Mouse (Mus musculus) forebrain, embryonic 12.5 days (tissue): ENCODE measurements around the gene Ext2. TPM values are rescaled to one million over a fixed set of nuclear protein-coding genes. Genes with fewer than 3 reads are reported as not detected.

Experiments
- ATAC-seq: fragments of 200-750 bp; cut with Nextera tagmentation; 2 replicates; pipeline ENCODE4 v1.8.0; 2017; ENCODE audit warnings: moderate TSS enrichment; ENCODE audit not compliant: low FRiP score
- H3K27ac ChIP-seq: fragments of 300-500 bp; sonication (generic); 2 replicates; pipeline ENCODE4 v1.5.1; 2016; ENCODE audit warnings: mild to moderate bottlenecking
- H3K27me3 ChIP-seq: fragments of 300-500 bp; sonication (generic); 2 replicates; pipeline ENCODE4 v1.6.1; 2016; ENCODE audit warnings: mild to moderate bottlenecking
- H3K36me3 ChIP-seq: fragments of 300-500 bp; sonication (generic); replicated peaks from 2 replicates; pipeline ENCODE4 v1.6.1; 2016; ENCODE audit warnings: mild to moderate bottlenecking
- H3K4me1 ChIP-seq: fragments of 300-500 bp; sonication (generic); 2 replicates; pipeline ENCODE4 v1.6.1; 2016
- H3K4me2 ChIP-seq: fragments of 300-500 bp; sonication (generic); 2 replicates; pipeline ENCODE4 v1.6.1; 2016; ENCODE audit warnings: mild to moderate bottlenecking, moderate library complexity
- H3K4me3 ChIP-seq: fragments of 300-500 bp; sonication (generic); replicated peaks from 2 replicates; pipeline ENCODE4 v1.5.1; 2016; ENCODE audit warnings: mild to moderate bottlenecking
- H3K9ac ChIP-seq: fragments of 300-500 bp; sonication (generic); 2 replicates; pipeline ENCODE4 v1.6.1; 2016; ENCODE audit warnings: mild to moderate bottlenecking
- H3K9me3 ChIP-seq: fragments of 300-500 bp; sonication (generic); 2 replicates; pipeline ENCODE4 v1.6.1; 2016
- WGBS: fragments of 180-500 bp; shearing (Covaris S2); methylation state at CpG from one replicate; pipeline ENCODE4 v1.1.7; 2016; 5-methylcytosine and 5-hydroxymethylcytosine counted together
- polyA plus RNA-seq: library from polyadenylated mRNA; unstranded; fragments of >200 nt; fragmentation: Nextera tagmentation; extraction: Ambion mirVana; gene quantifications from 2 replicates; pipeline ENCODE4 v1.2.1, GENCODE M21; 2016

Gene Ext2
- polyA plus RNA-seq, 1 experiment from 2014 or later, result 69.2 TPM

- no peaks in the 10 kb centered on the region for H3K27me3 ChIP-seq
- H3K4me1 ChIP-seq, result no peaks in the 10 kb centered on the region
- H3K9me3 ChIP-seq, result no peaks in the 10 kb centered on the region
- H3K27ac ChIP-seq, result no peak overlapping the region
- no peak overlapping the region for H3K9ac ChIP-seq
- H3K4me3 ChIP-seq, result no peak overlapping the region
- H3K4me2 ChIP-seq, result no peak overlapping the region
- ATAC-seq, result no peak
- H3K36me3 ChIP-seq, result no peaks in the 10 kb centered on the region
- WGBS, result 82% methylated on average over 3 of the region's 3 CpGs
These were observed 110.9 kb downstream of the Ext2 start for GRCm38 (mm10) chr2:93711460-93711859.

GRCm38 (mm10) chr2:93709696-93710095, 112.7 kb downstream of the Ext2 start:
- no peak overlapping the region for H3K27ac ChIP-seq
- H3K4me3 ChIP-seq, result no peak overlapping the region
- H3K4me1 ChIP-seq, result no peaks in the 10 kb centered on the region
- H3K27me3 ChIP-seq, result no peaks in the 10 kb centered on the region
- H3K9me3 ChIP-seq, result no peaks in the 10 kb centered on the region
- ATAC-seq, result no peak
- WGBS, result 86% methylated on average over 3 of the region's 3 CpGs
- no peaks in the 10 kb centered on the region for H3K36me3 ChIP-seq
- H3K4me2 ChIP-seq, result no peak overlapping the region
- no peak overlapping the region for H3K9ac ChIP-seq

GRCm38 (mm10) chr2:93709241-93709640, 113.1 kb downstream of the Ext2 start:
- WGBS, result 93% methylated on average over 6 of the region's 6 CpGs

GRCm38 (mm10) chr2:93706825-93707224, 115.5 kb downstream of the Ext2 start:
- 93% methylated on average over 3 of the region's 3 CpGs for WGBS
- Histone ChIP-seq H3K27me3 (no peaks in the 10 kb centered on the region), H3K4me1 (no peaks in the 10 kb centered on the region), H3K36me3 (peaks cover 17% of the 10 kb centered on the region; the same call in 1 of the 2 replicates), H3K9me3 (no peaks in the 10 kb centered on the region), H3K9ac (no peak overlapping the region), H3K4me2 (no peak overlapping the region), H3K4me3 (no peak overlapping the region), H3K27ac (no peak overlapping the region)
- ATAC-seq, result no peak

More at GRCm38 (mm10) chr2:93709241-93709640, 113.1 kb downstream of the Ext2 start:
- Histone ChIP-seq H3K9ac (no peak overlapping the region), H3K36me3 (no peaks in the 10 kb centered on the region), H3K4me2 (no peak overlapping the region), H3K9me3 (no peaks in the 10 kb centered on the region), H3K27ac (no peak overlapping the region), H3K4me1 (no peaks in the 10 kb centered on the region), H3K27me3 (no peaks in the 10 kb centered on the region), H3K4me3 (no peak overlapping the region)
- ATAC-seq, result no peak

GRCm38 (mm10) chr2:93706407-93706806, 116.0 kb downstream of the Ext2 start:
- Histone ChIP-seq H3K9ac (no peak overlapping the region), H3K27ac (no peak overlapping the region), H3K4me1 (no peaks in the 10 kb centered on the region), H3K4me2 (no peak overlapping the region), H3K9me3 (no peaks in the 10 kb centered on the region), H3K36me3 (peaks cover 17% of the 10 kb centered on the region; the same call in 1 of the 2 replicates), H3K27me3 (no peaks in the 10 kb centered on the region), H3K4me3 (no peak overlapping the region)
- no peak for ATAC-seq
- 90% methylated on average over 2 of the region's 2 CpGs for WGBS

- no peak overlapping the region for H3K4me2 ChIP-seq
- 89% methylated on average over 4 of the region's 4 CpGs for WGBS
- H3K4me3 ChIP-seq, result no peak overlapping the region
These were observed 118.2 kb downstream of the Ext2 start for GRCm38 (mm10) chr2:93704195-93704594.

GRCm38 (mm10) chr2:93702936-93703926, 119.1 kb downstream of the Ext2 start:
- 89% methylated on average over 19 of the region's 19 CpGs for WGBS
- H3K4me3 ChIP-seq, result no peak overlapping the region
- no peak for ATAC-seq
- H3K27me3 ChIP-seq, result no peaks in the 10 kb centered on the region
- H3K36me3 ChIP-seq, result peaks cover 17% of the 10 kb centered on the region; the same call in 1 of the 2 replicates
- no peak overlapping the region for H3K9ac ChIP-seq
- H3K4me1 ChIP-seq, result no peaks in the 10 kb centered on the region
- H3K27ac ChIP-seq, result no peak overlapping the region
- no peaks in the 10 kb centered on the region for H3K9me3 ChIP-seq
- no peak overlapping the region for H3K4me2 ChIP-seq

More at GRCm38 (mm10) chr2:93704195-93704594, 118.2 kb downstream of the Ext2 start:
- H3K27me3 ChIP-seq, result no peaks in the 10 kb centered on the region
- H3K27ac ChIP-seq, result no peak overlapping the region
- no peaks in the 10 kb centered on the region for H3K9me3 ChIP-seq
- no peak for ATAC-seq
- H3K36me3 ChIP-seq, result peaks cover 17% of the 10 kb centered on the region; the same call in 1 of the 2 replicates
- H3K4me1 ChIP-seq, result no peaks in the 10 kb centered on the region
- no peak overlapping the region for H3K9ac ChIP-seq

- Histone ChIP-seq H3K4me1 (peaks cover 15% of the 10 kb centered on the region), H3K27ac (no peak overlapping the region), H3K36me3 (peaks cover 21% of the 10 kb centered on the region), H3K27me3 (no peaks in the 10 kb centered on the region), H3K4me2 (no peak overlapping the region), H3K9ac (no peak overlapping the region), H3K9me3 (no peaks in the 10 kb centered on the region), H3K4me3 (no peak overlapping the region)
- ATAC-seq, result no peak
- 83% methylated on average over 2 of the region's 2 CpGs for WGBS
These were observed 123.0 kb downstream of the Ext2 start for GRCm38 (mm10) chr2:93699346-93699745.

- Histone ChIP-seq H3K9me3 (no peaks in the 10 kb centered on the region), H3K4me1 (peaks cover 15% of the 10 kb centered on the region), H3K9ac (no peak overlapping the region), H3K27ac (no peak overlapping the region), H3K4me3 (no peak overlapping the region), H3K27me3 (no peaks in the 10 kb centered on the region), H3K4me2 (no peak overlapping the region), H3K36me3 (peaks cover 4% of the 10 kb centered on the region; the same call in 1 of the 2 replicates)
- ATAC-seq, result no peak
- WGBS, result 29% methylated on average over 9 of the region's 10 CpGs
These were observed 126.2 kb downstream of the Ext2 start for GRCm38 (mm10) chr2:93696181-93696641.

- no peak for ATAC-seq
- Histone ChIP-seq H3K4me2 (no peak overlapping the region), H3K9ac (no peak overlapping the region), H3K9me3 (no peaks in the 10 kb centered on the region), H3K4me3 (no peak overlapping the region), H3K36me3 (peaks cover 4% of the 10 kb centered on the region; the same call in 1 of the 2 replicates), H3K27me3 (no peaks in the 10 kb centered on the region), H3K4me1 (peaks cover 15% of the 10 kb centered on the region), H3K27ac (no peak overlapping the region)
- 68% methylated on average over 4 of the region's 4 CpGs for WGBS
These were observed 129.3 kb downstream of the Ext2 start for GRCm38 (mm10) chr2:93693101-93693500.

GRCm38 (mm10) chr2:93690064-93690930, 132.1 kb downstream of the Ext2 start:
- no peaks in the 10 kb centered on the region for H3K27me3 ChIP-seq
- 81% methylated on average over 9 of the region's 9 CpGs for WGBS
- H3K4me2 ChIP-seq, result no peak overlapping the region
- H3K36me3 ChIP-seq, result no peaks in the 10 kb centered on the region
- H3K4me3 ChIP-seq, result no peak overlapping the region
- H3K4me1 ChIP-seq, result no peaks in the 10 kb centered on the region
- no peaks in the 10 kb centered on the region for H3K9me3 ChIP-seq
- no peak overlapping the region for H3K9ac ChIP-seq
- no peak overlapping the region for H3K27ac ChIP-seq
- ATAC-seq, result no peak

- no peaks in the 10 kb centered on the region for H3K36me3 ChIP-seq
- WGBS, result 66% methylated on average over 8 of the region's 8 CpGs
- peaks cover 7% of the 10 kb centered on the region; the same call in 1 of the 2 replicates for H3K4me1 ChIP-seq
- no peak for ATAC-seq
- H3K27me3 ChIP-seq, result no peaks in the 10 kb centered on the region
- H3K9ac ChIP-seq, result no peak overlapping the region
- no peak overlapping the region for H3K4me3 ChIP-seq
- H3K4me2 ChIP-seq, result no peak overlapping the region
- no peak overlapping the region for H3K27ac ChIP-seq
- no peaks in the 10 kb centered on the region for H3K9me3 ChIP-seq
These were observed 138.7 kb downstream of the Ext2 start for GRCm38 (mm10) chr2:93683674-93684073.
